Mouse (Mus musculus) intestine, embryonic 16.5 days (tissue): ENCODE measurements around the gene Hist1h3f. TPM values are rescaled to one million over a fixed set of nuclear protein-coding genes. Genes with fewer than 3 reads are reported as not detected.

Source experiments
- ATAC-seq: fragments of 200-750 bp; cut with Nextera tagmentation; 2 replicates; pipeline ENCODE4 v1.8.0; 2017; ENCODE audit warnings: moderate TSS enrichment, moderate library complexity
- H3K27ac ChIP-seq: fragments of 300-500 bp; sonication (generic); 2 replicates; pipeline ENCODE4 v1.5.1; 2014; ENCODE audit warnings: mild to moderate bottlenecking, low read length
- H3K27me3 ChIP-seq: fragments of 300-500 bp; sonication (generic); replicated peaks from 2 replicates; pipeline ENCODE4 v1.6.1; 2014; ENCODE audit warnings: low read length, control low read depth, mixed read lengths; ENCODE audit not compliant: control insufficient read depth, insufficient read depth
- H3K36me3 ChIP-seq: fragments of 300-500 bp; sonication (generic); 2 replicates; pipeline ENCODE4 v1.6.1; 2014; ENCODE audit warnings: low read length, control low read depth; ENCODE audit not compliant: control insufficient read depth, insufficient read depth
- H3K4me1 ChIP-seq: fragments of 300-500 bp; sonication (generic); 2 replicates; pipeline ENCODE4 v1.6.1; 2014; ENCODE audit warnings: low read length, control low read depth, mixed read lengths; ENCODE audit not compliant: control insufficient read depth, insufficient read depth
- H3K4me2 ChIP-seq: fragments of 300-500 bp; sonication (generic); 2 replicates; pipeline ENCODE4 v1.6.1; 2014; ENCODE audit warnings: low read depth, low read length, control low read depth
- H3K4me3 ChIP-seq: fragments of 300-500 bp; sonication (generic); 2 replicates; pipeline ENCODE4 v1.5.1; 2014; ENCODE audit warnings: mild to moderate bottlenecking, low read length
- H3K9ac ChIP-seq: fragments of 300-500 bp; sonication (generic); 2 replicates; pipeline ENCODE4 v1.6.1; 2014; ENCODE audit warnings: low read depth, low read length
- H3K9me3 ChIP-seq: fragments of 300-500 bp; sonication (generic); 2 replicates; pipeline ENCODE4 v1.6.1; 2016; ENCODE audit warnings: low read length, control low read depth; ENCODE audit not compliant: control insufficient read depth
- WGBS: fragments of 180-500 bp; shearing (Covaris S2); extraction: QIAGEN DNeasy Blood & Tissue Kit; methylation state at CpG from one replicate; pipeline ENCODE4 v1.1.7; 2014; 5-methylcytosine and 5-hydroxymethylcytosine counted together
- polyA plus RNA-seq: library from polyadenylated mRNA; unstranded; fragments of >200 nt; fragmentation: Nextera tagmentation; extraction: Ambion mirVana; gene quantifications from 2 replicates; pipeline ENCODE4 v1.2.1, GENCODE M21; 2015

The Hist1h3f gene
- polyA plus RNA-seq = 0.44 and 0.60 TPM in 2 replicates

GRCm38 (mm10) chr13:23543965-23544786 lies at the start of gene Hist1h3f:
Gene Hist1h3f (plus strand): TSS chr13:23544052.
- H3K27me3 ChIP-seq = no peaks in the 10 kb centered on the region
- H3K36me3 ChIP-seq = no peaks in the 10 kb centered on the region
- peak within 1 kb of the TSS; percentile 66 for H3K9ac ChIP-seq
- peak within 1 kb of the TSS; percentile 90 for H3K27ac ChIP-seq
- no peaks in the 10 kb centered on the region for H3K9me3 ChIP-seq
- no peaks in the 10 kb centered on the region for H3K4me1 ChIP-seq
- WGBS = under 1% methylated on average over 30 of the region's 45 CpGs
- peak; percentile 89 for ATAC-seq
- peak within 1 kb of the TSS; percentile 68 for H3K4me2 ChIP-seq
- H3K4me3 ChIP-seq = peak within 1 kb of the TSS; percentile 53

DNA sequence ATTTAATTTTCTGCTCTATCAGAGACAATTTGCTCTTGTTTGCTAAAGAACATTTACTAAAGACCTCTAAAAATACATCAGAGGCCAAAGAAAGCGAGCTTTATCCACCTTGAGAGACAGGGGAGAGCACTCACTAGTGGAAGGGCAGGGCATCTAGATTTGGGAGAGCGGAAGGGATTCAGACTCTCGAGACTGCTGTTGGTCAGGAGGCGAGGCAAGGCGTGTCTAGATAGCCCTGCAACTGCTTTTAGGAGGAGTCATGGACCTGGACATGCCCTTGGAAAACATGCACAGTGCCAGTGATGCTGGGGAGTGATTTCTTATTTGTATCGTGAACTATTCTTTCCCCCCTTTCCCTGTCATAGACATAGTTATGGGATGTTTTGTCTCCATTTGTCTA lies 48.3 kb upstream of the Hist1h3f start:
- ATAC-seq = no peak
- WGBS = 78% methylated on average over 6 of the region's 6 CpGs
- H3K36me3 ChIP-seq = no peaks in the 10 kb centered on the region
- no peak overlapping the region for H3K4me3 ChIP-seq
- H3K27ac ChIP-seq = no peak overlapping the region
- H3K9me3 ChIP-seq = no peaks in the 10 kb centered on the region
- peaks cover 11% of the 10 kb centered on the region; the same call in 1 of the 2 replicates for H3K4me1 ChIP-seq
- H3K9ac ChIP-seq = no peak overlapping the region
- H3K27me3 ChIP-seq = no peaks in the 10 kb centered on the region
- H3K4me2 ChIP-seq = no peak overlapping the region

- no peak overlapping the region for H3K9ac ChIP-seq
These were observed 46.1 kb upstream of the Hist1h3f start for GRCm38 (mm10) chr13:23497656-23498321.

DNA sequence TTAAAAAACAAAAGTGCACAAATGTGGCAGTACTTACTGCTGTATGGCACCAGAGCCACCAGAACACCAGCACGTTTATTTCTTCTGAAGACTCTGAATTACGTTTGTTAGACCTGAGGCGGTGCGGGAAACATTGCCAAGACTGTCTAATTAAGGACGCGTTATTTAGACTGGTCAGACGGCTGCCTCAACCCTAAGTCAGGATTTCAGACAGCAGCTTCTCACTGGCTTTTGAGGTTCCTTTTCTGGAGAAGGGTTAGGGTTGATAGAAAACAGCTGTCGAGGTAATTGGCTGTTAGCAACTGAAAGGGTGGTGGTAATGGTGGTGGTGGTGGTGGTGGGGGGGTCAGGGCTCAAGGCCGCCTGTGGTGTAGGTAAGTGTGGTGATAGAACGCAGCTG lies 45.2 kb upstream of the Hist1h3f start:
- no peaks in the 10 kb centered on the region for H3K27me3 ChIP-seq
- peaks cover 14% of the 10 kb centered on the region; the same call in 1 of the 2 replicates for H3K4me1 ChIP-seq
- peak overlapping the region; percentile 32 for H3K4me3 ChIP-seq
- peak overlapping the region; percentile 49 for H3K4me2 ChIP-seq
- no peak overlapping the region for H3K9ac ChIP-seq
- H3K9me3 ChIP-seq = no peaks in the 10 kb centered on the region
- ATAC-seq = no peak
- H3K27ac ChIP-seq = no peak overlapping the region
- H3K36me3 ChIP-seq = no peaks in the 10 kb centered on the region
- 10% methylated on average over 10 of the region's 10 CpGs for WGBS

More at GRCm38 (mm10) chr13:23497656-23498321, 46.1 kb upstream of the Hist1h3f start:
- WGBS = 12% methylated on average over 19 of the region's 19 CpGs
- no peak overlapping the region for H3K27ac ChIP-seq
- peak; percentile 24; the same call in 1 of the 2 replicates for ATAC-seq
- peak overlapping the region; percentile 49 for H3K4me2 ChIP-seq
- H3K4me1 ChIP-seq = peaks cover 14% of the 10 kb centered on the region; the same call in 1 of the 2 replicates
- no peaks in the 10 kb centered on the region for H3K27me3 ChIP-seq
- H3K4me3 ChIP-seq = peak overlapping the region; percentile 32
- H3K9me3 ChIP-seq = no peaks in the 10 kb centered on the region
- no peaks in the 10 kb centered on the region for H3K36me3 ChIP-seq

GRCm38 (mm10) chr13:23499943-23500342 lies 43.9 kb upstream of the Hist1h3f start:
- peak; percentile 47; the same call in 1 of the 2 replicates for ATAC-seq
- H3K9me3 ChIP-seq = no peaks in the 10 kb centered on the region
- no peaks in the 10 kb centered on the region for H3K36me3 ChIP-seq
- no peak overlapping the region for H3K27ac ChIP-seq
- peaks cover 14% of the 10 kb centered on the region; the same call in 1 of the 2 replicates for H3K4me1 ChIP-seq
- H3K4me3 ChIP-seq = no peak overlapping the region
- no peak overlapping the region for H3K9ac ChIP-seq
- no peaks in the 10 kb centered on the region for H3K27me3 ChIP-seq
- 29% methylated on average over 7 of the region's 7 CpGs for WGBS
- no peak overlapping the region for H3K4me2 ChIP-seq

GRCm38 (mm10) chr13:23500424-23501200 lies 43.2 kb upstream of the Hist1h3f start:
- H3K36me3 ChIP-seq = no peaks in the 10 kb centered on the region
- H3K27me3 ChIP-seq = no peaks in the 10 kb centered on the region
- no peak overlapping the region for H3K4me2 ChIP-seq
- no peak overlapping the region for H3K9ac ChIP-seq
- no peaks in the 10 kb centered on the region for H3K9me3 ChIP-seq
- WGBS = 9% methylated on average over 17 of the region's 17 CpGs
- peaks cover 17% of the 10 kb centered on the region; the same call in 1 of the 2 replicates for H3K4me1 ChIP-seq
- H3K27ac ChIP-seq = no peak overlapping the region
- ATAC-seq = peak; percentile 88
- no peak overlapping the region for H3K4me3 ChIP-seq

DNA sequence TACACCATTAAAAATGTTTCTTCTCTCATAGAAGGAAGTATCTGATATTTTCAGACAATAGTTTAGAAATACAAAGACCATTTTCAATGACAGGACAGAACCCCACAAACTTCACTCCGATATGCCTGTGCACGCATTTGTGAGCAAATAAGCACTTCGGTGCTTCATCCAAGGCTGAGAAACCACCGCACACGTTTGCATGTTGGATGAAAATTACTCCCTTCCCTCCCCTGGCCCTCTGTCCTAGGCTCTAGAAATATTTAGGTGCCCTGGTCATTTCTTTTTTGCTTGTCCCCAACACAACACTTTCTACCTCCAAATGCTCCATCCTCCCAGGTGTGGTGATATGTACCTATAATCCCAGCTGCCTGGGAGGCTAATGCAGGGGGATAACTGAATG lies 42.3 kb upstream of the Hist1h3f start:
- no peaks in the 10 kb centered on the region for H3K27me3 ChIP-seq
- peak overlapping the region; percentile 34 for H3K4me2 ChIP-seq
- ATAC-seq = no peak
- no peaks in the 10 kb centered on the region for H3K36me3 ChIP-seq
- no peaks in the 10 kb centered on the region for H3K9me3 ChIP-seq
- peaks cover 17% of the 10 kb centered on the region; the same call in 1 of the 2 replicates for H3K4me1 ChIP-seq
- no peak overlapping the region for H3K9ac ChIP-seq
- peak overlapping the region; percentile 24 for H3K4me3 ChIP-seq
- no peak overlapping the region for H3K27ac ChIP-seq
- WGBS = 27% methylated on average over 5 of the region's 5 CpGs

GRCm38 (mm10) chr13:23502031-23502567 lies 41.8 kb upstream of the Hist1h3f start:
- ATAC-seq = no peak
- Histone ChIP-seq H3K9me3 (no peaks in the 10 kb centered on the region), H3K9ac (no peak overlapping the region), H3K27ac (no peak overlapping the region), H3K27me3 (no peaks in the 10 kb centered on the region), H3K4me2 (peak overlapping the region; percentile 14), H3K36me3 (no peaks in the 10 kb centered on the region), H3K4me3 (peak overlapping the region; percentile 2; the same call in 1 of the 2 replicates), H3K4me1 (peaks cover 17% of the 10 kb centered on the region; the same call in 1 of the 2 replicates)
- WGBS = 47% methylated on average over 9 of the region's 9 CpGs
